Mouse (Mus musculus) lung, postnatal 14 days (tissue): Measurements from ENCODE around the gene Rpl3.
A peak's percentile ranks its signal among the peaks of the same experiment; 100 is the strongest.
"Not testable (repeated sequence)": the region's sequence is repeated elsewhere in the genome, so short reads cannot be mapped to it uniquely, and the experiment has no call there.

ENCODE experiments used
- DNase-seq: peaks from one replicate; pipeline ENCODE4 v3.0.0; 2021

The Rpl3 gene

DNA sequence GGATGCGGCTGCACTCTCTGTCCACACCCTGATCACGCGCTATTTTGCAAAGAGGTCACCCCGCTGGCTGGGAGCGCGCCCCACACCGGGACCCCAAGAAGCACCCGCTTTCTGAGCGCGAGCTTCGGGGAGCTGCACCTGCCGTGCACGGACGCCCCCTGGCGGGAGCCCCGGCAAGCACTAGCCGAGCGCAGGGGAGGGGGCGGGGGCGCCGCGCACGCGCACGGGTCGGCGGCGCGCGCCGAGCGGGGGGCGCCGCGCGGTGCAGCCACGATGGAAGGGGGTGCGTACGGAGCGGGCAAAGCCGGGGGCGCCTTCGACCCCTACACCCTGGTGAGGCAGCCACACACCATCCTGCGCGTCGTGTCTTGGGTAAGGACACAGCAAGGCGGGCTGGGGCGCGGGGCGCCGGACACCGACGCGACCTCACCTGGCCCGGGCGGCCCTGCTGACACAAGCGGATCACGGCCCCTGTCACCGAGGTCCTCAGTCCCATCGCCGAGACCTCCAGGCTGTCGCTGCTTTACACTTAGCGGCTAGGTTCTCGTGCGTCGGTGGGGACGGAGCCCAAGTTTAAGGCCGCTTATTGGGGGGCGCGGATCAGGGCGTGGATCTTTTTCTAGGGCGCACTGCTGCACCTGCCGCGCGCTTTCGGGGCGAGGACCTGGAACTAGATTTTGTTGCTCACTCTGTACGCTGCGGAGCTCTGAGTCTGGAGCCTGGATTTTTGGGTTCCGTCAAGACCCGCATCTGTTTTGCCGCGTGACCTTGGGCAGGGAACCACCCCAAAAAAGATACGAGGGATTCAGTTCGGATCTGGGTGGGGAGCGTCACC, at the start of gene Rpl3, which contains the start of gene Syngr1:
TSS of gene Rpl3 (minus strand) at position 748 of the 835 bp plus-strand sequence.
TSS of gene Syngr1 (plus strand) at position 214 of the 835 bp plus-strand sequence.
- DNase-seq = peak; percentile 80

DNA sequence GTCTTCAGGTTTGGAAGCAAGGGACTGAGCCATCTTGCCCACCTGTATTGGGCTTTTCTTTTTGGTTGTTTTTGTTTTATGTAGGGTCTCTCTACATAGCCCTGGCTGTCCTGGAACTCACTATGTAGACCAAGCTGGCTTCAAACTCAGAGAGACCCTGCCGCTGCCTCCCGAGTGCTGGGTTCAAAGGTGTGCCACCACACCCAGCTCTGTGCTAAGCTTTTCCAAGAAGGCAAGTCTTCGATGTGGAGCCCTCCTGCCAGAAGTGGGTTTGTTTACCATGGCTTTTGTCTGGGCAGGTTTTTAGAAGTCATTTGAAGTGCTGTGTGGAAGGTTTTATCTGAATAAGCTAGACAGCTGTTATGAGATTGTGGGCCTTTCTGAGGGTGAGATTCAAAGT, 49.2 kb upstream of the Rpl3 start:
- DNase-seq = no peak

DNA sequence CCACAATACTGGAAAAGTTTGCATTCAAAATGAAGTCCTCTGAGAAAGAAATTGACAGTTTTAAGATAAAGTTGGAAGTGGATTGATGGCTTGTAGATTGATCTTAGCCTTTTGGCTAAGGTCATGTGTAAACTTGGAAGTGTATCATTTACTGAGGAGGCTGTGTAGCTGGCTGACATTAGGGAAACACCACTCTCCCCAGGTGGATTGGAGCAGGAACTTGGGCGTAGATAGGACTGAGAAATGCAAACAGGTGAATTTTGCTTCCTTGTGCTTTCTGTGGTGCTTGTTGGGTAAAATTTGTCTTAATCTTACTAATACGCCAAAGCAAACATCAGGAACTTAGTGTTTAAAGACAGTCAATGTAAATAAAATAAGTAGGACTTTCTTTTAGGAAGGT, 48.6 kb upstream of the Rpl3 start:
- no peak for DNase-seq

GRCm38 (mm10) chr15:80137945-80138791, 46.5 kb upstream of the Rpl3 start:
- no peak for DNase-seq

DNA sequence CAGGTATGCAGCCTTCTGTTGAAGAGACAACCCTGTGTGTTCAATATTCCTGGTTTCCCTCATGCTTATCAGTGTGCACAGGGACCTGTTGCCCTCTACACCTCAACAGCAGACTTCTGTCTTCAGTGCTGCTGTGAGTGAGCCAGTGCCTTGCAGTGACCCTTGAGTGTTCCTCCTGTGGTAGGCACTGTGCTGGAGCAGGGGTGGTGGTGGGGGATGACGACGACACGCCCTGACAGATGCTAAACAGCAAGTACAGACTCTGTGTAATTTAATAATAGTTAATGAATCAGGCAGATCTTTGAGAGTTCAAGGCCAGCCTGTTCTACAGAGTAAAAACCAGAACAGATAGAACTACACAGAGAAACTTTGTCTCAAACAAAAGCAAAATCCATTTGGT, 45.0 kb upstream of the Rpl3 start:
- DNase-seq = no peak

GRCm38 (mm10) chr15:80135499-80135898, 43.8 kb upstream of the Rpl3 start:
- DNase-seq = no peak

GRCm38 (mm10) chr15:80134450-80134847, 42.8 kb upstream of the Rpl3 start:
- no peak for DNase-seq

DNA sequence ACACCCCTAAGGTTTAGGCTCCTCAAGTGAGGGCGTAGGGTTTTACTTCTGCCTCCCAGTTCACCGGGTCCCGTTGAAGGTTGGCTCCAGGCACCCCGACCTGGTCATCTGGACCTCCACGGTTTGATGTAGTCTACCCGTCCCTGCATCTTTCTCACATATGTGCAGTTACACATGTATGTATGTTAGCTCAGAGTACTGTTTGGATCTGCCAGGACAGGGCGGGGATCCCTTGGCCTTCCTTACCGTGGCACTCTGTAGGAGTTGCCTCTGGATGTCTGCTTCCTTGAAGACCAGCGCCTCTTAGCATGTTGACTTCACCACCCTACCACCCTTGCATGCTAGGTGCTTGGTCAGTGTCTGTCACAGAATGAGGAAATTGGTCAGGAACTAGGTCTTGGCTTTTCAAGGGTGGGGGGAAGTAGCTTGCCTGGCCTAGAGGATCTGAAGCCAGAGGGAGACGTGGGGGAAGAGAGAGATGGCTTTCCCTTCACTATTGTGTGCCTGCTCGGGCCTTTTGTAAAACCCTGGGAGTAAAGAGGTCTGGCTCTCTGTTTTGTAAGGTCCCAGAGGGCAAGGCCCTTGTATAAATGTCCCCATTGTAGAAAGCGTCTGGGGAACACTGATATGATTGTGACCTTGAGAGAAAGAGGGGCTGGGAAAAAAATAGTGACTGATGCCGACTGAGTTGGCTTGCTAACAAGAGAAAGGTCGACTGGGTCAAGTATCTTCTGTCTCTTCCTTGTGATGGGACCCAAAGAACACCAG, 42.2 kb upstream of the Rpl3 start:
- DNase-seq = peak; percentile 31

GRCm38 (mm10) chr15:80132993-80133586, 41.4 kb upstream of the Rpl3 start, which contains the start of gene Tab1:
Gene Tab1 (plus strand): TSS chr15:80133127.
- peak; percentile 92 for DNase-seq

GRCm38 (mm10) chr15:80132452-80132851, 40.8 kb upstream of the Rpl3 start:
- peak; percentile 24 for DNase-seq

DNA sequence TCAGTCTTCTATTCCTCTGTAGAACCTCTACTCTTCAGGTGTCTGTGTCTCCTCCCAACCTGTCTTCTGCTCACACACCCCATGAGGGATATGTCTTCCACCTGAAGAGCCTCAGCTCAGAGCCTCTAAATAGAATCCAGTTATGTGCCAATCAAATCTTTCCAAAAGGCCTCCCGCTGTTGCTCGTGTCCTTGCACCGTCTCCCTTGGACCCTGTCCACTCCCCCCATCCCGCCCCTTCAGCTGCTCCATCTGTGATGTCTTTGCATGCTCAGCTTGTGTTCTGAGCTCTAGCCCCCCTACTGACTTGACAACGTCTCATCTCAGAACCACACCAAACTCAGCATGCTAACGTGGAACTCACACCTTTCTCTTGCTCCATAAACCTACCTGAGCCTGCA, 39.8 kb upstream of the Rpl3 start:
- DNase-seq = no peak

- DNase-seq = no peak
These were observed 39.0 kb upstream of the Rpl3 start for GRCm38 (mm10) chr15:80130689-80131088.

- DNase-seq = no peak
These were observed 38.3 kb upstream of the Rpl3 start for GRCm38 (mm10) chr15:80129982-80130381.

DNA sequence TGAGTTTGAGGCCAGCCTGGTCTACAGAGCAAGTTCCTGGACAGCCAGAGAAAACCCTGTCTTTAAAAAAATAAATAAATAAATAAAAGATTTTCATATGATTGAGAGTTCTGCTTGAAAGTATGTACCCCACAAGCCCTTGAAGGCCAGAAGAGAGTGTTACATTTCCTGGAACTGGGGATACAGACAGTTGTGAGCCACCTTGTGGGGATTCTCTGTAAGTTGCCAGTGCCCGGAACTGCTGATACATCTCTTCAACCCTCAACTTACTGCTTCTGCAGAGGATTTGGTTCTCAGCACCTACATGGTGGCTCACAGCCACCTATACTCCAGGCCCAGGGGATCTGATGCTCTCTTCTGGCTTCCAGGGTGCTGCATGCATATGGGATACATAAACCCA, 35.5 kb upstream of the Rpl3 start:
- DNase-seq = no peak

DNA sequence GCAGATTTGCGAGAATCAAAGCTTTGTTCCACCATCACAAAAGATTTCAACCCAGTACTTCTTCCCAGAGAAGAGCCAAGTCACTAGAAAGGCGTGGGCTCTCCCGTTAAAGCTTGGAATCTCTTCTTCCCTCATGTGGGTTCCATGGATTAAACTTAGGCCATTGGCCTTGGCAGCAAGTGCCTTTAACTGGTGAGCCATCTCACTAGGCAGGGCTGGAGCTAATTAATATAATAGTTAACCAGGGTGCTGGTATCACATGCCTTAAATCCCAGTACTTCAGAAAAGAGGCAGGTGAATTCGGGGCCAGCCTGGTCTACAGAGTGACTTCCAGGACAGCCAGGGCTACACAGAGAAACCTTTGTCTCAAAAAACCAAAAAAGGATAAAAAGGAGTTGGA, 33.0 kb upstream of the Rpl3 start:
- DNase-seq = no peak

- DNase-seq = not testable (repeated sequence)
These were observed 30.8 kb upstream of the Rpl3 start for GRCm38 (mm10) chr15:80122431-80122830.

DNA sequence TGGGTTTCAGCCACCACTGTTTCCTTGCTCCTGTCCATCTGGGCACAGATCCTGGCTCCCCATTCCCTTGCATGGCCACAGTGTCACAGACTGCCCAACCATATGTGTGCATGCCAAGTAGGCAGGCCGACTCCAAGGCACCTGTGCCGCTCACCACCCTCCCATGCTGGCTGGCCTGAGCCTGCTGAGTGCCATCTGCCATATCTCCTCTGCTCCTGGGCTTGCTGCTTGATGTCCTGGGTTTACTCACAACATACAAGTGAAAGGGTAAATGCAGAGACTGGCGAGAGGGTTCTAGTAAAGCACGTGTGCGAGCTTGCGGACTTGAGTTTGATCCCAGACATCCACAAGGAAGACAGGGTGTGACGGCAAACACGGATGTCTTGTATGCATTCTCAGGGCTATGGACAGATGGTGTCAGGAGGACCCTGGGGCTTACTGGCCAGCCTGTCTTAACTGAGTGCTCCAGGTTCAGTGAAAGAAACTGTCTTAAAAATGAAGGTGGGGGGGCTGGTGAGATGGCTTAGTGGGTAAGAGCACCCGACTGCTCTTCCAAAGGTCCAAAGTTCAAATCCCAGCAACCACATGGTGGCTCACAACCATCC, 30.2 kb upstream of the Rpl3 start:
- no peak for DNase-seq

- no peak for DNase-seq
These were observed 27.4 kb upstream of the Rpl3 start for GRCm38 (mm10) chr15:80119076-80119475.

DNA sequence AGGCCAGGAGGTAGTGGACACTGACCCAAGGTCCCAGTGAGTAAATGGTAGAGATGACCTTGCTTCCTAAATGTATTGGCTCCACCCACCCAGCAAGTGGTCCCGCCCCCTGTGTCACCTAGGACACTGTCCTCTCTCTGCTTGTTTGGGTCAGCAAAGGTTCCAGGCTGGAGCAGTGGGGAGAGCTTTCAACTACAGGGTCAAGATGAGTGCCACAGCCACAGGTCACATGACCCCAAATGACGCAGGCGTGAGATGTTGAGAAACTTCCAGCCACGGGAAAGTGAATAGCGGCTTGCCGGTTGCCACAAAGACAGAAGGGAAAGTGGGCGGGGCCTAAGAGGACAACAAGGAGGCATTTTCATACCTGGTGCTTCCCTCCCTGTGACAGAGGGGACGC, 25.5 kb upstream of the Rpl3 start:
- no peak for DNase-seq

- no peak for DNase-seq
These were observed 24.5 kb upstream of the Rpl3 start for GRCm38 (mm10) chr15:80115866-80116794.

GRCm38 (mm10) chr15:80115256-80115655, 23.6 kb upstream of the Rpl3 start:
- no peak for DNase-seq
